Mouse (Mus musculus): ENCODE results near the gene Gm21887. TPM values are rescaled to one million over a fixed set of nuclear protein-coding genes. Genes with fewer than 3 reads are reported as not detected.

Gene Gm21887
- not detected for polyA plus RNA-seq (2014; fragmentation: Illumina TruSeq; extraction: RNeasy Lipid Tissue Mini Kit (QIAGEN cat#74804); ENCODE audit: low read depth, low replicate concordance)

DNA sequence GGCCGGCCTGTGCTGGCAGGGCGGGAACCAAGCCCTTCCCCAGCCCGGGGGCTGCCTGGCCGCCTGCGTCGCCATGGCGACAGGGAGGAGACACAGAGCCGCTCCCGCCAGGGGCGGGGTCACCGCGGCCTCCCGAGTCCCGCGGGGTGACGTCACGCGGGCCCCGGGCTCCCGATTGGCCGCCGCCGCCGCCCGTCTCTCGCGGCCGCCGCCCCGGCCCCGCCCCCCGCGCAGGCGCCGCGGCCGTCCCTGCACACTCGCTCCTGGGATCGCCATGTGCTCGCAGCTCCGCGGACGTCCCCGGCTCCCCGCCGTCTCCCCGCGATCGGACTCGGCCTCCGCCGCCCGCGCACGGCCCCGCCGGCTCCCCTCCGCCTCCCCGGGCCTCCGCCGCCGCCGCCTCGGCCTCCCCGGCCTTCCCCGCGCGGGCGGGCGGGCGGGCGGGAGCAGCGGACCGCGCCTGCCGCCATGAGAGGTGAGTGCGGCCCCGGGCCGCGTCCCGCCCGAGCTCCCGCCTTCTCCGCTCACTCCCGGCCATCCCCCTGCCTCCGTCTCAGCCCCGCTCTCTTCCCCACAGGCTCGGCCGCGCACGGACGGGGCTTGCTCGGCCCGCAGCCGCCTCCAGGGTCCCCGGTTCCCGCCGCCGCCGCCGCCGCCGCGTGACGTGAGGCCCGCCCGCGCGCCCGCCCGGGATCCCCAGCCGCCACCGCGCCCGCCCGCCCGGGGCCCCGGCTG, at the start of gene Gm21887:
Gene Gm21887 (plus strand): TSS at position 644 of the 735 bp plus-strand sequence.

Other genes with a start within 250 kb of the Gm21887 start
- gene 4933400A11Rik, start 230.0 kb upstream of the Gm21887 start, polyA plus RNA-seq (2014; fragmentation: Illumina TruSeq; extraction: RNeasy Lipid Tissue Mini Kit (QIAGEN cat#74804); ENCODE audit: low read depth, low replicate concordance) = not detected

Measured in sigmoid colon, adult 10 weeks (tissue).